Mouse (Mus musculus) MEL (cell line): ENCODE measurements at regions not wholly inside any gene's neighbourhood (a gene's known extent, or its start where the extent isn't known, plus 50 kb on each side); places are given as distances from the start of the nearest gene placed in this dataset.

Experiments
- DNase-seq: peaks from one replicate; pipeline ENCODE4 v3.0.0; 2011; ENCODE audit warnings: low read depth, low spot score
- H3K27ac ChIP-seq: 2 replicates; pipeline ENCODE4 v1.5.1; 2012; ENCODE audit warnings: low read depth, mild to moderate bottlenecking, control low read depth, low read length, moderate library complexity; ENCODE audit not compliant: control insufficient read depth
- H3K27me3 ChIP-seq, 2 experiments: fragments of 150-350 bp in 1 of 2; sonication (generic) in 1 of 2; 2 replicates each; pipeline ENCODE4 v1.6.1; 2012; ENCODE audit warnings: low read length in 2 of 2, mild to moderate bottlenecking in 2 of 2, improper control_type of control experiment in 1 of 2, moderate library complexity in 1 of 2; ENCODE audit not compliant: insufficient read depth in 2 of 2, control insufficient read depth in 1 of 2
- H3K36me3 ChIP-seq, 2 experiments: 2 replicates each; pipeline ENCODE4 v1.6.1; 2012 to 2014; ENCODE audit warnings: low read length in 2 of 2, improper control_type of control experiment in 1 of 2, inconsistent platforms in 1 of 2, mild to moderate bottlenecking in 1 of 2; ENCODE audit not compliant: insufficient read depth in 2 of 2, control insufficient read depth in 1 of 2
- H3K4me1 ChIP-seq, 2 experiments: fragments of 150-350 bp in 1 of 2; sonication (generic) in 1 of 2; 2 replicates each; pipeline ENCODE4 v1.6.1; 2012; ENCODE audit warnings: low read length in 2 of 2, improper control_type of control experiment in 1 of 2, mild to moderate bottlenecking in 1 of 2; ENCODE audit not compliant: insufficient read depth in 2 of 2, control insufficient read depth in 1 of 2
- H3K4me3 ChIP-seq, 2 experiments: fragments of 150-350 bp in 1 of 2; sonication (generic) in 1 of 2; 2 replicates each; pipeline ENCODE4 v1.5.1; 2012; ENCODE audit warnings: low read depth in 2 of 2, low read length in 2 of 2, mild to moderate bottlenecking in 2 of 2, moderate library complexity in 2 of 2, control low read depth in 1 of 2, improper control_type of control experiment in 1 of 2; ENCODE audit not compliant: control insufficient read depth in 1 of 2, insufficient read depth in 1 of 2
- H3K79me2 ChIP-seq: 2 replicates; pipeline ENCODE4 v1.6.1; 2012; ENCODE audit warnings: mild to moderate bottlenecking, low read length, moderate library complexity; ENCODE audit not compliant: control insufficient read depth, poor library complexity, insufficient read depth
- H3K9ac ChIP-seq: 2 replicates; pipeline ENCODE4 v1.6.1; 2012; ENCODE audit warnings: low read depth, mild to moderate bottlenecking, control low read depth, low read length, moderate library complexity; ENCODE audit not compliant: control insufficient read depth, poor library complexity, severe bottlenecking
- H3K9me3 ChIP-seq: fragments of 150-350 bp; sonication (generic); replicated peaks from 2 replicates; pipeline ENCODE4 v1.6.1; 2012; ENCODE audit warnings: mild to moderate bottlenecking, low read length, improper control_type of control experiment, moderate library complexity; ENCODE audit not compliant: insufficient read depth
- BHLHE40 ChIP-seq: IDR thresholded peaks from 2 replicates; pipeline ENCODE4 v1.6.1; 2012; ENCODE audit warnings: low read depth, mild to moderate bottlenecking, inconsistent platforms, low read length, improper control_type of control experiment, borderline replicate concordance
- CHD1 ChIP-seq: IDR thresholded peaks from 2 replicates; pipeline ENCODE4 v1.6.1; 2012; ENCODE audit warnings: low read depth, mild to moderate bottlenecking, inconsistent platforms, low read length, improper control_type of control experiment
- ELF1 ChIP-seq: IDR thresholded peaks from 2 replicates; pipeline ENCODE4 v1.6.1; 2014; ENCODE audit warnings: low read depth, mild to moderate bottlenecking, inconsistent platforms, low read length, improper control_type of control experiment, moderate library complexity
- ETS1 ChIP-seq: IDR thresholded peaks from 2 replicates; pipeline ENCODE4 v1.6.1; 2012; ENCODE audit warnings: low read depth, mild to moderate bottlenecking, inconsistent platforms, low read length, improper control_type of control experiment, moderate library complexity
- GATA1 ChIP-seq: IDR thresholded peaks from 2 replicates; pipeline ENCODE4 v1.6.1; 2011; ENCODE audit warnings: low read depth, low read length, improper control_type of control experiment
- MAX ChIP-seq: IDR thresholded peaks from 2 replicates; pipeline ENCODE4 v1.6.1; 2011; ENCODE audit warnings: low read length, improper control_type of control experiment
- MYC ChIP-seq: IDR thresholded peaks from 2 replicates; pipeline ENCODE4 v1.6.1; 2011; ENCODE audit warnings: low read depth, mild to moderate bottlenecking, low read length, improper control_type of control experiment, moderate library complexity
- NELFE ChIP-seq: IDR thresholded peaks from 2 replicates; pipeline ENCODE4 v1.6.1; 2011; ENCODE audit warnings: low read depth, low read length, improper control_type of control experiment
- NRF1 ChIP-seq: IDR thresholded peaks from 2 replicates; pipeline ENCODE4 v1.6.1; 2014; ENCODE audit warnings: low read depth, mild to moderate bottlenecking, inconsistent platforms, low read length, improper control_type of control experiment, moderate library complexity; ENCODE audit not compliant: poor library complexity, insufficient read depth, severe bottlenecking
- POLR2AphosphoS2 ChIP-seq: IDR thresholded peaks from 2 replicates; pipeline ENCODE4 v1.6.1; 2011; ENCODE audit warnings: low read length, improper control_type of control experiment
- RCOR1 ChIP-seq: IDR thresholded peaks from 2 replicates; pipeline ENCODE4 v1.6.1; 2012; ENCODE audit warnings: low read depth, mild to moderate bottlenecking, inconsistent platforms, low read length, improper control_type of control experiment
- SIN3A ChIP-seq: IDR thresholded peaks from 2 replicates; pipeline ENCODE4 v1.6.1; 2012; ENCODE audit warnings: low read length, improper control_type of control experiment, inconsistent platforms
- TAL1 ChIP-seq: IDR thresholded peaks from 2 replicates; pipeline ENCODE4 v1.6.1; 2012; ENCODE audit warnings: mild to moderate bottlenecking, inconsistent platforms, low read length, moderate library complexity, mixed read lengths
- UBTF ChIP-seq: IDR thresholded peaks from 2 replicates; pipeline ENCODE4 v1.6.1; 2012; ENCODE audit warnings: low read depth, mild to moderate bottlenecking, inconsistent platforms, low read length, improper control_type of control experiment, moderate library complexity, borderline replicate concordance; ENCODE audit not compliant: insufficient read depth
- ZMIZ1 ChIP-seq: IDR thresholded peaks from 2 replicates; pipeline ENCODE4 v1.6.1; 2012; ENCODE audit warnings: low read depth, mild to moderate bottlenecking, inconsistent platforms, low read length, improper control_type of control experiment, moderate library complexity
- ZNF384 ChIP-seq: IDR thresholded peaks from 2 replicates; pipeline ENCODE4 v1.6.1; 2012; ENCODE audit warnings: low read depth, mild to moderate bottlenecking, inconsistent platforms, low read length, improper control_type of control experiment

GRCm38 (mm10) chr4:9067874-9068273 is 829.0 kb upstream of the Car8 start:
- Histone ChIP-seq H3K36me3 (no peaks in the 10 kb centered on the region), H3K79me2 (no peaks in the 10 kb centered on the region), H3K9me3 (no peaks in the 10 kb centered on the region), H3K4me3 (no peak overlapping the region), H3K27ac (no peak overlapping the region), H3K27me3 (no peaks in the 10 kb centered on the region), H3K4me1 (no peaks in the 10 kb centered on the region), H3K9ac (no peak overlapping the region)
- DNase-seq: no peak
- no peak for TF ChIP-seq CHD1
- TF ChIP-seq BHLHE40: no peak
- no peak for TF ChIP-seq ELF1
- no peak for TF ChIP-seq POLR2AphosphoS2
- TF ChIP-seq UBTF: no peak
- TF ChIP-seq TAL1: no peak
- no peak for TF ChIP-seq ZNF384

- H3K4me3 ChIP-seq: no peak overlapping the region
- no peak for DNase-seq
- no peaks in the 10 kb centered on the region for H3K79me2 ChIP-seq
- H3K27me3 ChIP-seq: no peaks in the 10 kb centered on the region
- no peaks in the 10 kb centered on the region for H3K9me3 ChIP-seq
- TF ChIP-seq MAX: no peak
- no peak for TF ChIP-seq SIN3A
- H3K4me1 ChIP-seq: no peaks in the 10 kb centered on the region
- no peak overlapping the region for H3K9ac ChIP-seq
- H3K27ac ChIP-seq: no peak overlapping the region
- H3K36me3 ChIP-seq: no peaks in the 10 kb centered on the region
Measured at GRCm38 (mm10) chr4:9065981-9066815, 827.4 kb upstream of the Car8 start.

GRCm38 (mm10) chr4:9061941-9062340 is 823.1 kb upstream of the Car8 start:
- no peak overlapping the region for H3K4me3 ChIP-seq
- TF ChIP-seq RCOR1 (no peak), NELFE (no peak), MYC (no peak), ZMIZ1 (no peak), NRF1 (no peak), MAX (no peak), ETS1 (no peak), SIN3A (no peak), GATA1 (no peak)
- TF ChIP-seq, all 39 proteins: peak for 0
- DNase-seq: no peak
- no peak overlapping the region for H3K27ac ChIP-seq
- H3K79me2 ChIP-seq: no peaks in the 10 kb centered on the region
- H3K4me1 ChIP-seq: no peaks in the 10 kb centered on the region
- no peaks in the 10 kb centered on the region for H3K27me3 ChIP-seq
- no peak overlapping the region for H3K9ac ChIP-seq
- H3K9me3 ChIP-seq: no peaks in the 10 kb centered on the region
- H3K36me3 ChIP-seq: no peaks in the 10 kb centered on the region
